Mouse (Mus musculus) heart, embryonic 16.5 days (tissue): ENCODE measurements around the gene Galntl6. TPM values are rescaled to one million over a fixed set of nuclear protein-coding genes. Genes with fewer than 3 reads are reported as not detected.

Source experiments
- ATAC-seq: fragments of 200-750 bp; cut with Nextera tagmentation; replicated peaks from 2 replicates; pipeline ENCODE4 v1.8.0; 2017; ENCODE audit warnings: moderate number of reproducible peaks; ENCODE audit not compliant: insufficient read depth, low FRiP score; ENCODE audit errors: extremely low read depth
- H3K27ac ChIP-seq: fragments of 300-500 bp; sonication (generic); 2 replicates; pipeline ENCODE4 v1.5.1; 2014; ENCODE audit warnings: mild to moderate bottlenecking, low read length, control low read depth, moderate library complexity
- H3K27me3 ChIP-seq: fragments of 300-500 bp; sonication (generic); 2 replicates; pipeline ENCODE4 v1.6.1; 2014; ENCODE audit warnings: low read length, mixed read lengths; ENCODE audit not compliant: control insufficient read depth, insufficient read depth
- H3K36me3 ChIP-seq: fragments of 300-500 bp; sonication (generic); 2 replicates; pipeline ENCODE4 v1.6.1; 2014; ENCODE audit not compliant: control insufficient read depth, insufficient read depth
- H3K4me1 ChIP-seq: fragments of 300-500 bp; sonication (generic); 2 replicates; pipeline ENCODE4 v1.6.1; 2014; ENCODE audit warnings: low read length, mixed read lengths; ENCODE audit not compliant: control insufficient read depth, insufficient read depth
- H3K4me2 ChIP-seq: fragments of 300-500 bp; sonication (generic); 2 replicates; pipeline ENCODE4 v1.6.1; 2014; ENCODE audit warnings: low read depth, mild to moderate bottlenecking, control low read depth, low read length
- H3K4me3 ChIP-seq: fragments of 300-500 bp; sonication (generic); 2 replicates; pipeline ENCODE4 v1.5.1; 2014; ENCODE audit warnings: mild to moderate bottlenecking, control low read depth, low read length
- H3K9ac ChIP-seq: fragments of 300-500 bp; sonication (generic); 2 replicates; pipeline ENCODE4 v1.6.1; 2014; ENCODE audit warnings: low read length, control low read depth
- H3K9me3 ChIP-seq: fragments of 300-500 bp; sonication (generic); replicated peaks from 2 replicates; pipeline ENCODE4 v1.6.1; 2016; ENCODE audit warnings: low read length; ENCODE audit not compliant: control insufficient read depth
- WGBS: fragments of 180-500 bp; shearing (Covaris S2); extraction: QIAGEN DNeasy Blood & Tissue Kit; methylation state at CpG from one replicate; pipeline ENCODE4 v1.1.7; 2014; 5-methylcytosine and 5-hydroxymethylcytosine counted together
- polyA plus RNA-seq: library from polyadenylated mRNA; unstranded; fragments of >200 nt; fragmentation: Nextera tagmentation; extraction: Ambion mirVana; gene quantifications from 2 replicates; pipeline ENCODE4 v1.2.1, GENCODE M21; 2015

Galntl6 gene
- polyA plus RNA-seq, 1 experiment from 2014 or later = 0.03 TPM

DNA sequence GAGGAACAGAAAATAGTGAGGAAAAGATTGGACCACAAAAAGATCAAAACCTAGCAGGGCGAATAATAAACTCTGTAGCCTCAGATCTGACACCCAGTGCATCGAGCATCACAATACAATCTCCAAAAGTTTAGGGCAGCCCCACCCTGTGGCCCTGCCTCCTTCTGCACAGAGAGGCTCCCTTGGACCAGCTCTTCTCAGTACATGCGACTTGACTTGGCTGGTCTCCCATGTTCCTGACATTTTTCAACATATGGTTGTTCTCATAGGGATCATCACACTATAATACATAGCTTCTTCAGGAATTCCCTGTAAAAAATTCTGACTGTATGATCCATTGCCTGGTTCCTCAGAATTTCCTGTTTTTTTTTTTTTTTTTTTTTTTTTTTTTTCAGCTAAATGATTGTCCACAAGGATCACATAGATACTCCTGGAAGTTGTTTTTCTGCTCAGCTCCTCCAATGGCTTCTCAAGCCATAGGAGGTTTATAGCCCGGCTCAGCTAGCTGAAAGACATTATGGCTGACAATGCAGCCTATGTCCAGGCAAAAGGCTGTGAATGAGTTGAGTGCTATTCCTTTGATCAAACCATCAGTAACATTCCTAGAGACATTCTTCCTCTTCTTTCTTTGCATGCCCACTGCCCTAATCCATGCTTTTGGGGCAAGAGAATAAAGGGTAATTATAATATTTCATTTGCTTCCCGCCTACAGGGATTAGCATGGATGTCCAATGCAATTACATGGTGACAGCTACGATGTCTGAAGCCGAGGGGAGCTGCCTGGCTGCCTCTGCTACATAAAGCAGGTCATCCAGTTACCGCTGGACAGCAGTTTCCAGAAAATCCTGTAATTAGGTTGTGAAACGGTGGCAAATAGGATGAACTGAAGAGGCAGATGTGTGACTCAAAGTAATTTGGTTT, 993.5 kb downstream of the Galntl6 start:
- Histone ChIP-seq H3K4me1 (no peaks in the 10 kb centered on the region), H3K9ac (no peak overlapping the region), H3K27me3 (no peaks in the 10 kb centered on the region), H3K9me3 (no peaks in the 10 kb centered on the region), H3K4me2 (no peak overlapping the region), H3K27ac (no peak overlapping the region), H3K4me3 (no peak overlapping the region), H3K36me3 (no peaks in the 10 kb centered on the region)
- ATAC-seq = no peak
- WGBS = 74% methylated on average over 9 of the region's 9 CpGs

GRCm38 (mm10) chr8:57893360-57893759, 1019.1 kb downstream of the Galntl6 start:
- H3K9ac ChIP-seq = no peak overlapping the region
- ATAC-seq = no peak
- no peaks in the 10 kb centered on the region for H3K4me1 ChIP-seq
- no peaks in the 10 kb centered on the region for H3K27me3 ChIP-seq
- H3K4me2 ChIP-seq = no peak overlapping the region
- 87% methylated on average over 5 of the region's 5 CpGs for WGBS
- no peaks in the 10 kb centered on the region for H3K36me3 ChIP-seq
- no peak overlapping the region for H3K4me3 ChIP-seq
- no peak overlapping the region for H3K27ac ChIP-seq
- no peaks in the 10 kb centered on the region for H3K9me3 ChIP-seq

- Histone ChIP-seq H3K9me3 (0 out of 2 replicates have a peak, but pooled peaks cover 2% of the 10 kb centered on the region), H3K4me1 (no peaks in the 10 kb centered on the region), H3K4me3 (no peak overlapping the region), H3K9ac (no peak overlapping the region), H3K27ac (no peak overlapping the region), H3K4me2 (no peak overlapping the region), H3K27me3 (no peaks in the 10 kb centered on the region), H3K36me3 (no peaks in the 10 kb centered on the region)
- ATAC-seq = no peak
- WGBS = 77% methylated on average over 5 of the region's 5 CpGs
These were observed 1020.3 kb downstream of the Galntl6 start for GRCm38 (mm10) chr8:57892115-57892514.

- Histone ChIP-seq H3K36me3 (no peaks in the 10 kb centered on the region), H3K9ac (no peak overlapping the region), H3K4me3 (no peak overlapping the region), H3K4me1 (no peaks in the 10 kb centered on the region), H3K4me2 (no peak overlapping the region), H3K27me3 (no peaks in the 10 kb centered on the region), H3K27ac (no peak overlapping the region), H3K9me3 (0 out of 2 replicates have a peak, but pooled peaks cover 3% of the 10 kb centered on the region)
- WGBS = 80% methylated on average over 4 of the region's 4 CpGs
- ATAC-seq = no peak
These were observed 1022.3 kb downstream of the Galntl6 start for GRCm38 (mm10) chr8:57890159-57890558.

- no peak for ATAC-seq
These were observed 1023.6 kb downstream of the Galntl6 start for GRCm38 (mm10) chr8:57888831-57889230.

DNA sequence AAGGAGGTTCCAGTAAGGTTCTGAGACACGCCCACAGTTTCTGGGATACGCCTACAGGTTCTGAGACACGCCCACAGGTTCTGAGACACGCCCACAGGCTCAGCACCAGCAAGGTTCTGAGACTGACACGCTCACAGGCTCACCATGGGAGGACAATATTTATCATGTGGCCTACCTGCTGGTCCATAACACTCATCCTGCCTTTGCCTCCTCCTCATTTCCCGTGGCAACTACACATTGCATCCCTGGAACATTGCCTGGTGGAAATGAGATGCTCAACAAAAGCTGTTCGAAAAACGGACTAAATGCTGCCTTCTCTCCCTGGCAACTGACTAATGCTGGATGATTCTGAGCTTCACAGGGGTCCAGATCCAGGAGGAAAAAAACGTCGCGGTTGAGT, 1033.0 kb downstream of the Galntl6 start:
- 69% methylated on average over 11 of the region's 11 CpGs for WGBS
- H3K27ac ChIP-seq = no peak overlapping the region
- H3K9ac ChIP-seq = no peak overlapping the region

More at GRCm38 (mm10) chr8:57888831-57889230, 1023.6 kb downstream of the Galntl6 start:
- Histone ChIP-seq H3K9ac (no peak overlapping the region), H3K4me3 (no peak overlapping the region), H3K9me3 (0 out of 2 replicates have a peak, but pooled peaks cover 3% of the 10 kb centered on the region), H3K4me2 (no peak overlapping the region), H3K4me1 (no peaks in the 10 kb centered on the region), H3K27me3 (no peaks in the 10 kb centered on the region), H3K27ac (no peak overlapping the region), H3K36me3 (no peaks in the 10 kb centered on the region)

DNA sequence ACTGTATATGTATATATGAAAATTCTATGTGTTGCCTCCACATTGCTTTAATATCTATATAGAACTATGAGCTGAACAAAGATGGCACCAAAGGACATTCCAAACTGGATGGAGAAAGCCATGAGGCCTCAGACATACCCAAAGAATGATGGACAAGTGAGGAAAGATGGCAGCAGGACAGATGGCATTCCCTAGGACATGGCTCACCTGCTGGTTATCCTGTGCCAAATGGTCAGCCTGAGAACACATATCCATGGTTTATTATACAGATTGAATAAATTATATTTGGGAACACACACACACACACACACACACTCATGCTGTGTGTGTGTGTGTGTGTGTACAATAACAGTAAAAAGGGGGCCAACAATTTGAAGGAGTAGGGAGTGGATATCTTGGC, 1063.4 kb downstream of the Galntl6 start:
- no peak overlapping the region for H3K4me2 ChIP-seq
- no peak overlapping the region for H3K4me3 ChIP-seq
- H3K27me3 ChIP-seq = no peaks in the 10 kb centered on the region
- H3K36me3 ChIP-seq = no peaks in the 10 kb centered on the region
- H3K27ac ChIP-seq = no peak overlapping the region
- no peaks in the 10 kb centered on the region for H3K4me1 ChIP-seq
- no peaks in the 10 kb centered on the region for H3K9me3 ChIP-seq
- ATAC-seq = no peak
- no peak overlapping the region for H3K9ac ChIP-seq

More for the DNA sequence above, 1033.0 kb downstream of the Galntl6 start:
- no peak for ATAC-seq
- Histone ChIP-seq H3K9me3 (no peaks in the 10 kb centered on the region), H3K4me1 (no peaks in the 10 kb centered on the region), H3K36me3 (no peaks in the 10 kb centered on the region), H3K27me3 (no peaks in the 10 kb centered on the region), H3K4me2 (no peak overlapping the region), H3K4me3 (no peak overlapping the region)

GRCm38 (mm10) chr8:57843461-57843860, 1069.0 kb downstream of the Galntl6 start:
- ATAC-seq = no peak
- H3K27me3 ChIP-seq = no peaks in the 10 kb centered on the region
- H3K4me1 ChIP-seq = no peaks in the 10 kb centered on the region
- H3K4me2 ChIP-seq = no peak overlapping the region
- no peaks in the 10 kb centered on the region; the same call in 1 of the 2 replicates for H3K9me3 ChIP-seq
- no peak overlapping the region for H3K4me3 ChIP-seq
- no peaks in the 10 kb centered on the region for H3K36me3 ChIP-seq
- no peak overlapping the region for H3K9ac ChIP-seq
- WGBS = 53% methylated on average over 5 of the region's 5 CpGs
- H3K27ac ChIP-seq = no peak overlapping the region
